Mouse (Mus musculus) intestine, postnatal 0 days (tissue): ENCODE data around the gene Tmem106c. TPM values are rescaled to one million over a fixed set of nuclear protein-coding genes. Genes with fewer than 3 reads are reported as not detected.

Experiments used
- ATAC-seq: fragments of 200-750 bp; cut with Nextera tagmentation; 2 replicates; pipeline ENCODE4 v1.8.0; 2017; ENCODE audit warnings: mild to moderate bottlenecking, moderate TSS enrichment, moderate library complexity
- H3K27ac ChIP-seq: fragments of 300-500 bp; sonication (generic); 2 replicates; pipeline ENCODE4 v1.5.1; 2014; ENCODE audit warnings: mild to moderate bottlenecking, low read depth, low read length, moderate library complexity
- H3K27me3 ChIP-seq: fragments of 300-500 bp; sonication (generic); replicated peaks from 2 replicates; pipeline ENCODE4 v1.6.1; 2014; ENCODE audit warnings: low read length, mixed read lengths; ENCODE audit not compliant: control insufficient read depth, insufficient read depth
- H3K36me3 ChIP-seq: fragments of 300-500 bp; sonication (generic); 2 replicates; pipeline ENCODE4 v1.6.1; 2014; ENCODE audit warnings: mild to moderate bottlenecking, moderate library complexity; ENCODE audit not compliant: control insufficient read depth, insufficient read depth
- H3K4me1 ChIP-seq: fragments of 300-500 bp; sonication (generic); replicated peaks from 2 replicates; pipeline ENCODE4 v1.6.1; 2014; ENCODE audit warnings: antibody characterized with exemption, low read length, mixed read lengths; ENCODE audit not compliant: control insufficient read depth, insufficient read depth
- H3K4me2 ChIP-seq: fragments of 300-500 bp; sonication (generic); replicated peaks from 2 replicates; pipeline ENCODE4 v1.6.1; 2014; ENCODE audit warnings: low read depth, mild to moderate bottlenecking, moderate library complexity
- H3K4me3 ChIP-seq: fragments of 300-500 bp; sonication (generic); 2 replicates; pipeline ENCODE4 v1.5.1; 2014; ENCODE audit warnings: low read depth, low read length
- H3K9ac ChIP-seq: fragments of 300-500 bp; sonication (generic); 2 replicates; pipeline ENCODE4 v1.6.1; 2014; ENCODE audit warnings: mild to moderate bottlenecking, low read depth, low read length
- H3K9me3 ChIP-seq: fragments of 300-500 bp; sonication (generic); 2 replicates; pipeline ENCODE4 v1.6.1; 2016; ENCODE audit warnings: mixed run types; ENCODE audit not compliant: control insufficient read depth
- CTCF ChIP-seq: sonication (generic); IDR thresholded peaks from 2 replicates; pipeline ENCODE4 v1.5.1; 2016; ENCODE audit warnings: low read depth, mild to moderate bottlenecking, control low read depth, antibody characterized with exemption, moderate library complexity
- WGBS: fragments of 180-500 bp; shearing (Covaris S2); extraction: QIAGEN DNeasy Blood & Tissue Kit; methylation state at CpG from one replicate; pipeline ENCODE4 v1.1.7; 2014; 5-methylcytosine and 5-hydroxymethylcytosine counted together
- polyA plus RNA-seq: library from polyadenylated mRNA; unstranded; fragments of >200 nt; fragmentation: Nextera tagmentation; extraction: Ambion mirVana; gene quantifications from 2 replicates; pipeline ENCODE4 v1.2.1, GENCODE M21; 2015

Tmem106c gene
- polyA plus RNA-seq, 1 experiment from 2014 or later = 33.3 TPM

- 68% methylated on average over 2 of the region's 2 CpGs for WGBS
- H3K9me3 ChIP-seq = no peaks in the 10 kb centered on the region
- H3K36me3 ChIP-seq = no peaks in the 10 kb centered on the region
- H3K27ac ChIP-seq = no peak overlapping the region
- peaks cover 3% of the 10 kb centered on the region; the same call in 1 of the 2 replicates for H3K4me1 ChIP-seq
- H3K27me3 ChIP-seq = no peaks in the 10 kb centered on the region
- no peak overlapping the region for H3K9ac ChIP-seq
- H3K4me3 ChIP-seq = no peak overlapping the region
- TF ChIP-seq CTCF = no peak
- no peak for ATAC-seq
- H3K4me2 ChIP-seq = no peak overlapping the region
These were observed 23.9 kb upstream of the Tmem106c start for GRCm38 (mm10) chr15:97940088-97940487.

GRCm38 (mm10) chr15:97941306-97941705 is 22.7 kb upstream of the Tmem106c start:
- H3K36me3 ChIP-seq = no peaks in the 10 kb centered on the region
- H3K4me3 ChIP-seq = no peak overlapping the region
- peaks cover 4% of the 10 kb centered on the region; the same call in 1 of the 2 replicates for H3K4me1 ChIP-seq
- no peak overlapping the region for H3K4me2 ChIP-seq
- ATAC-seq = no peak
- no peak overlapping the region for H3K9ac ChIP-seq
- no peaks in the 10 kb centered on the region for H3K27me3 ChIP-seq
- 82% methylated on average over 2 of the region's 2 CpGs for WGBS
- H3K27ac ChIP-seq = no peak overlapping the region
- TF ChIP-seq CTCF = no peak
- no peaks in the 10 kb centered on the region for H3K9me3 ChIP-seq

DNA sequence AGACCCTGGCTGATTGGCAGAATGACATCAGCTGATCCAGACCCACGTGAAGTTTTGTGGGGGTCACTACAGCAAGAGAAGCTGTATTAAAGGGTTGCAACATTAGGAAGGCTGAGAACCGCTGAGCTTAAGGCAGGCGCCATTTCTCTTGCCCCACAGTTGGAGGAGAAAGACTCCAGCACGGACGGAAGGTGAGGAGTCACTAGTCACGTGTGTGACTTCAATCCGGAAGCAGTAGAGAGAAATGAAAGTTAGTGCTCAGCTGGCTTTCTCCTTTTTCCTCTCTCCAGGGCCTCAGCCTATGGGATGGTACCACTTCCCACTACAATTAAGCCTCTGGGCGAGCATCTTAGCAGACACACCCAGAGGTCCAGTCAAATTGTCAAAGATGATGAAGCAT is 21.5 kb upstream of the Tmem106c start:
- H3K4me3 ChIP-seq = no peak overlapping the region
- H3K4me2 ChIP-seq = no peak overlapping the region
- H3K9ac ChIP-seq = no peak overlapping the region
- no peaks in the 10 kb centered on the region for H3K9me3 ChIP-seq
- no peak for ATAC-seq
- 88% methylated on average over 8 of the region's 8 CpGs for WGBS
- H3K27me3 ChIP-seq = no peaks in the 10 kb centered on the region
- no peaks in the 10 kb centered on the region for H3K36me3 ChIP-seq
- no peak for TF ChIP-seq CTCF
- peaks cover 4% of the 10 kb centered on the region; the same call in 1 of the 2 replicates for H3K4me1 ChIP-seq
- H3K27ac ChIP-seq = no peak overlapping the region

- ATAC-seq = peak; percentile 68
- Histone ChIP-seq H3K27me3 (no peaks in the 10 kb centered on the region), H3K9ac (no peak overlapping the region), H3K36me3 (no peaks in the 10 kb centered on the region), H3K4me2 (no peak overlapping the region), H3K4me1 (peaks cover 4% of the 10 kb centered on the region; the same call in 1 of the 2 replicates), H3K27ac (no peak overlapping the region), H3K9me3 (no peaks in the 10 kb centered on the region), H3K4me3 (no peak overlapping the region)
- TF ChIP-seq CTCF = no peak
- 53% methylated on average over 8 of the region's 8 CpGs for WGBS
These were observed 20.6 kb upstream of the Tmem106c start for GRCm38 (mm10) chr15:97943356-97943755.

- WGBS = 39% methylated on average over 11 of the region's 11 CpGs
- H3K36me3 ChIP-seq = no peaks in the 10 kb centered on the region
- no peaks in the 10 kb centered on the region for H3K27me3 ChIP-seq
- H3K4me2 ChIP-seq = peak overlapping the region; percentile 17; the same call in 1 of the 2 replicates
- H3K9me3 ChIP-seq = no peaks in the 10 kb centered on the region
- peak; percentile 74 for ATAC-seq
- peak overlapping the region; percentile 50 for H3K27ac ChIP-seq
- TF ChIP-seq CTCF = no peak
- no peak overlapping the region for H3K4me3 ChIP-seq
- peaks cover 4% of the 10 kb centered on the region; the same call in 1 of the 2 replicates for H3K4me1 ChIP-seq
- H3K9ac ChIP-seq = no peak overlapping the region
These were observed 19.0 kb upstream of the Tmem106c start for GRCm38 (mm10) chr15:97944919-97945574.

- Histone ChIP-seq H3K27ac (peak overlapping the region; percentile 29; the same call in 1 of the 2 replicates), H3K9ac (no peak overlapping the region), H3K27me3 (no peaks in the 10 kb centered on the region), H3K4me1 (peaks cover 4% of the 10 kb centered on the region; the same call in 1 of the 2 replicates), H3K36me3 (no peaks in the 10 kb centered on the region), H3K4me3 (no peak overlapping the region), H3K4me2 (no peak overlapping the region), H3K9me3 (no peaks in the 10 kb centered on the region)
- ATAC-seq = peak; percentile 84
- TF ChIP-seq CTCF = no peak
- 39% methylated on average over 11 of the region's 11 CpGs for WGBS
These were observed 18.2 kb upstream of the Tmem106c start for GRCm38 (mm10) chr15:97945656-97946315.
